Mouse (Mus musculus) embryo, embryonic 10 days (tissue): ENCODE results near the gene I0C0044D17Rik.
"Not testable (repeated sequence)": the region's sequence is repeated elsewhere in the genome, so short reads cannot be mapped to it uniquely, and the experiment has no call there.

Experiments used
- DNase-seq: peaks from one replicate; pipeline ENCODE4 v3.0.0-alpha.2; 2015; ENCODE audit warnings: low spot score

The I0C0044D17Rik gene

DNA sequence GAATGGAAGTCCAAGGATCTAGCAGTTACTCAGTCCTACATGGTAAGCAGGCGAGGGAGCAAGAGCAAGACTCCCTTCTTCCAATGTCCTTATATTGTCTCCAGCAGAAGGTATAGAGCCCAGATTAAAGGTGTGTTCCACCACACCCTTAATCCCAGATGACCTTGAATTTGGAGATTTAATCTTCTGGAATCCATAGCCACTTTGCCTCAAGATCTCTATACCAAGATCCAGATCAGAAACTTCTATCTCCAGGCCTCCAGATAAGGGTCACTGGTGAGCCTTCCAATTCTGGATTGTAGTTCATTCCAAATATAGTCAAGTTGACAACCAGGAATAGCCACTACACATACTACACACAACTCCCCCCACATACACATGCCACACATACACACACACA lies at the start of gene I0C0044D17Rik:
TSS of gene I0C0044D17Rik (minus strand) at position 101 of the 400 bp plus-strand sequence.
- DNase-seq = not testable (repeated sequence)

DNA sequence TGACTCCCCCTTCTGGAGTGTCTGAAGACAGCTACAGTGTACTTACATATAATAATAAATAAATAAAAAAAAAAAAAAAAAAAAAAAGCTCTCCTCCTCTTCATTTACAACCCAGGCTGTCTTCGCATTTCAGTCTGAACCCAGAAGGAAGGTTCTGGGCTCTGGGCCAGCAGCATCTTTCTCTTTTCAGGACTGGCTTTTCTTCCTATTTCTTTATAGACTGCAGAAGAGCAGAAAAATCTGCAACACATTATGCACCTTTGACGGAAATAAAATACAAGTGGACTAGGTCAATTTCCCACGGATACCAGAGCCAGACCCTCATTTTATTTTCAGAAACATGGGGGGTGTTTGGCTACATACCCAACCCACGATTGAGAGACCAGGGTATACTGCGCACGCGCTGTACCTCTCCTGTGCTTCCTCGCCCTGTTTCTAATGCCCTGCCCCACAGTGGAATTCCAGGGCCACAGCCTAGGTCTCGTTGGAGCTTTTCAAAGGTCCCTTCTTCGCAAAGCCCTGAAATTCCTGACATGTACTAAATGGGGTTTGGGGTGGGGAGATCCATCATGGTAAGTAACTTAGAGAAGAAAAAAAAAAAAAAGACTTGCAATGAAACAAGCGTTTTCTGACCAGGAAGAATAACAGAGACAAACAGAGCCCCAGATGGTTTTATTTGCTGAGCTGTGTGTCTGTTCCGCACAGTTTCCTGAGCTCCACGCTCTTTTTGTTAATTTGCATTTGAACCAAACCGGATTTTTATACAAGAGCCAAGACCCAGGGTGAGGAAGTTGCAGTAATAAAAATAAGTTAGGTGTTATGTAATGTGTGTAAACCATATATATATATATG lies 42.0 kb upstream of the I0C0044D17Rik start:
- DNase-seq = no peak

DNA sequence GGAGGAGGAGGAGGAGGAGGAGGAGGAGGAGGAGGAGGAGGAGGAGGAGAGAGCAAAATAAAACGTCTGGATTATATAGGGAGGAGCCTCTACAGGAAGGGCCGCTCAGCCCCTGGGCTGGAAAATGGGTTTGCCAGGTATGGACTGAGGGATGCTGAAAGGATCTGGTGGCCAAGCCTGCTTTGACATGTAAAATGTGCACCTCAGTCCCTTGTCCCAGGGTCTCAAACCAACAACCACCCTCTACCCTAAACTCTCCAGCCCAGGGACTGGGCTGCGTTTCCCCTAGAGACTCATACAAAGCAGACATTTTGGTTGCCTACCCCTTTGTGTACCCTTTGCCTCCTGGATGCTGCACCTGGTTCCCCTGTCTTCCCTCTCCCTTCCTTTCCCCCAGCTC lies 40.9 kb upstream of the I0C0044D17Rik start:
- no peak for DNase-seq

DNA sequence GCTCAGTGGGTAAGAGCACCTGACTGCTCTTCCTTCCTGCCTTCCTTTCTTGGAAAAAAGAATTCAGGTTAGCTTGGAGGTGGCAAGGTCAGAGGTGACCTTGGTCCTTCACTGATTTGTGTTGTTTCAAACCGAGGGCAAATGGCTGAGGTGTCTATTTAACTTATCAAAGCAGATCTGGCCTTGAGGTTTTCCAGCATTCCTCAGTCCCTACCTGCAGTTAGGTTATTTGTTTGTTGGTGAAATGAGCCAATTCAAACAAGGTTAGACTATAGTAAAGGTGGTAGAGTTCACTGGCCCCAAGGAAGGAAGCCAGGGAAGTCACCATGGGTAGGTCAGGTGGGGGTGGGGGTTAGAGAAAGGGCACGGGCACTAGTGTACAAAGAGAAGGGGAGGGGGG lies 40.5 kb upstream of the I0C0044D17Rik start:
- DNase-seq = no peak

DNA sequence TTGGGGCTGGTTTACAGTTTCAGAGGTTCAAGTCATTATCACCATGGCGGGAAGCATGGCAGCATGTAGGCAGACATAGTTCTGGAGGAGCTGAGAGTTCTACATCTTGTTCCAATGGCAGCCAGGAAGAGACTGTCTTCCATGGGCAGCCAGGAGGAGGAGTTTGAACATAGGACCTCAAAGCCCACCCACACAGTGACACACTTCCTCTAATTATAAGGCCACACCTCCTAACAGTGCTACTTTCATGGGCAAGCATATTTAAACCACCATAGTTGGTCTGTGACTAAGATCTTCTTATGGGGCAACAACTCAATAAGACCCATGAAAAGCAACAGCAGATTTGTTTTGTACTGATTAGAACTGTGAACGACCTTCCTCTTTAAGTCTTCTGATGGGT lies 39.8 kb upstream of the I0C0044D17Rik start:
- no peak for DNase-seq

DNA sequence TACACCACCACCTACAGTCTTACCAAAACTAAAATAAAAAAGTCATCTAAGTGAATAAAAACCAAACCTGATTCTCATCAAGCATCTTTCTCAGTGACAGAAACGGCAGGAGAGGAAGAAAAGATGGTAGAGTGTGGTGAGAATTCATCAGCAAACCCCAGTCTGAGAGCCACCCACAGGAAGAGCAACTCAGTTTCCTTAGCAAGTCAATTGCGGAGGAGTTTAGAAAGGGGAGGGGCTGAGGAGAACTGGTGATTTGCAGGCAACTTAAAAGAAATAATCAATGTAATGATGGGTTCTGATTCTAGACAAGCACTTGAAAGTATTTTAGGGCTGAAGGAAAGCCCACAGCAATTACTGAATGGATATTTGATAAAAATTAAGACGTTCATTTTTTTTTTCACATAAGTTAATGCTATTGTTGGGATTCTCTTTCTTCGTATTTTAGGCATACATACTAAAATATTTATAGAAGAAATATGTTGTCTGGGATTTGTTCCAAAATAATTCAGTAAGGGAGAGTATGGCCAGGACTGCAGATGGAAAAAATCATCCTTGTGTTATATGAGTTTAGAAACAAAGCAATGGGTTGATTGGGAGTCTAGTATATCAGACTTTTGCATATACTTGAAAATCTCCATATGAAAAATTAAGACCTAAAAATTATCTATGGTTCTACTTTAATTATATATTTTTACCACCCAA lies 34.7 kb upstream of the I0C0044D17Rik start:
- DNase-seq = no peak

DNA sequence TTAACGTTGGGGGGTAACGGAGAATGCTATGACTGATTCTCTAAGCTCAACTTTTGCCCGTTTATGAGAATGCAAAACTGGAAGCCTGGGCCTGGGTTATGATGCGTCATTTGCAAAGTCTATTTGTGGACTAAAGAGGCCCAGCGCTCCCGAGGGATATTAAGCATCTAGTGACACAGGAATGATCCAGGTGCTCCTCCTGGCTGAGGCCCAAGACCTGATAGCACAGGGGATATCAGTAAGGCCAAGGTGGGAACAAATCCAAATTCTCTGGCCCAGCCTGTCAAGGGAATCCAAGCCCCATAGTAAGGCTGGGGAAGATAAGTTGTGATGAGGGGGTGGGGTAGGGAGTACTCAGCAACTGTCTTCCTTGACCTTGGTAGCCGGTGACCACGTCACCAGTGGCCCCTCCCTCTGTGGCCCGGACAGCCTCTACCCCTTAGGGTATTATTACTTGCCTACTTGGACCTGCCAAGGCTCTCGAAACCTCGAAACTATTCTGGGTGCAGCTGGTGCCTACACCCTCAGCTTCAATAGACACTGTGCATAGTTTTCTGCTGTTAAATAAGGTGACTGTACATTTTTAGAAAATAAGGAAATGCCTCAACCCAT lies 33.5 kb upstream of the I0C0044D17Rik start:
- DNase-seq = no peak

DNA sequence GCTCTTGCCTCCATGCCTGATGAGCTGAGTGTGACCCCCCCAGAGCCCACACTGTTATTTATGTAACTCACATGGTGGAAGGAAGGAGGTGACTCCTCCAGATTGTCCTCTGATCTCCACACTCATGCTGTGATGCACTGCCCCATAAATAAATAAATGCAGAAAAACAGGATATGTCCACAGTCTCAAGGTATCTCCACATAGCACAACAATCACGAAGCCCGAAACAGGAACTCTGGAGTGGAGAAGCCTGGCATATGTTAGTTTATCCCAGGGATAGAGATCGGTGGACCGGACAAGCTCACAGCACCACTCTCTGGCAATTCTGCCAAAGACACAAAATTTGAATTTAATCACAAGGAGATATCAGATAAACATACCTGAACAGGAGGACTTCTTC lies 30.3 kb upstream of the I0C0044D17Rik start:
- DNase-seq = no peak

DNA sequence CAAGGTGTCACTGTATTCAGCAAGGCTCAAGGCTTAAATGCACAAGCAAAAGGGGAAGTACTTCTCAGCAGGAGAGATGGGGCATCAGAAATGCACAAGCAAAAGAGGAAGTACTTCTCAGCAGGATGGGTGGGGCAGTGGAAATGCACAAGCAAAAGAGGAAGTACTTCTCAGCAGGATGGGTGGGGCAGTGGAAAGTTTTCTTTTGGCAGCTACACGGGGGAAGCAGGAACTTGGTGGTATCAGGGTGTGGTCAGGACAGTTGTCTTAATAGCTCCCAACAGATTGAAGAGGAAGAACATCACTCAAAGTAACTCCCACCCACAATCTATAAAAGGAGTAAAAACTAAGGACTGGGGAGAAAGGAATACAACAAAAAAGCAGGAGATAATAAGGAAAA lies 26.8 kb upstream of the I0C0044D17Rik start:
- DNase-seq = not testable (repeated sequence)

DNA sequence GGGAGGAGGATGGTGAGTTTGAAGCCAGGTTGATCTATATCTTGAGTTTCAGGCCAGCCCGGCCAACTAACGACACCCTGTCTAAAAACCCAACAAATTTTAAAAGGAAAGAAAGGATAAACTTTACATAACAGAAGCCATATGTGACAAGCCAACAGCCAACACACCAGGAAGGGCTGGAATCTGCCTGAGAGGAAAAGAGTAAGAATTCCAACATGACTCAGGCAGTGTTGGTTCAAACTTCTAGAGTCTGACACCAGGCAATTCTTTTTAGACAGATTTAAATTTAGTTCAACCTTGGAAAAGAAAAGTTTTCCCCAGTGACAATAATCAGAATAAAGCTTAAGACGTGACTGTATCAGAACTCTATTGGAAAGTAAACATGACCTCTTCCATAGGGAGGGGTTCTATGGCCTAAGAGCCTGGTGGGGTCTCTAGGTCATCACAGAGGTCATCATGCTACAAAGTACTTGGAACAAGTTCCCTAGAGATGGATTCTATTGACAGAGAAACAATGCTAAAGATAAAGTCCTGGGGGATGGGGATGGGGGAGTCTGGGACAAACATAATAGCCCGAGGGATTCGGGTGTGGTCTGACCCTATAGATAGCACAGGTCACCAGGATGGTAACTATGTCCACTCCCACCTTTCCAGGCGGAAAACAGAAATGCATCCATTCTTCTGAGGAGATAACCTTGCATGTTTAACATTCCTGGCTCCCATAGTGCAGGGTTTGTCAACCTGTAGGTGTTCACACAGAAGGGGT lies 23.7 kb upstream of the I0C0044D17Rik start:
- no peak for DNase-seq

DNA sequence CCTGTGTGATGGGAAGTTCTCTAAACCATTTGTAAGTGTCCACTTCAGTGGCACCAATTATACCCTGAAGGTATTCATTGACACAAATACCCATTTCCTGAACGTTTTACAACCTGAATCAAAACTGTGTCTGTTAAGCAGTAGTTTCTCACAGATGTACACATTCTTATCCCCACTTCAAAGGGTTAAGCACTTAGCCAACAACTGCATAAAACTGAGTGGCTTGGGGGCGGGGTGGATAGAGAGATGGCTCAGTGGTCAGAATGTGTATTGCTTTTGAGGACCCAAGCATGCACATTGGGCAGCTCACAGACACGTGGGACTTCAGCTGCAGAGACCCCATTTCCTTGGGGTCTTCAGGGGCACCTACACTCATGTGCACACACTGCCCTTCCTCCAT lies 22.8 kb upstream of the I0C0044D17Rik start:
- no peak for DNase-seq

DNA sequence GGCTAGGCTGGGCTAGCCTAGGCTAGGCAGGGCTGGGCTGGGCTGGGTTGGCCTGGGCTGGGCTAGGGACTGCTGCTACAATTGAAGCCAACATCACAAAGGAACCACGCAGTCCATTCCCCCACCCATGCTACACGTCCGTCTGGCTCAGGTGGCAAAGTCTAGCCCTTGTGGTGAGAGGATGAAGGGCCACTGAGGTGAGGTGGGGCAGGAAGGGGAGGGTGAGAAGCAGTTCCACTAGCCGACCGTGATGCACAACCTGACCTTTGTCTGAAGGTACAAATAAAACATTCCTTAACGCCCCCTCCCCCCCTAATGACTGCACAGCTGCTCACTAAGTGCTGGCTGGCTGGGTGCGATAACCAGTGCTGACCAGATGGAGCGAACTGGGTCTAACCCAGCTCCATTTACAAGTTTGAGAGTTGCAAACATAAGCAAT lies 22.1 kb upstream of the I0C0044D17Rik start:
- DNase-seq = no peak

DNA sequence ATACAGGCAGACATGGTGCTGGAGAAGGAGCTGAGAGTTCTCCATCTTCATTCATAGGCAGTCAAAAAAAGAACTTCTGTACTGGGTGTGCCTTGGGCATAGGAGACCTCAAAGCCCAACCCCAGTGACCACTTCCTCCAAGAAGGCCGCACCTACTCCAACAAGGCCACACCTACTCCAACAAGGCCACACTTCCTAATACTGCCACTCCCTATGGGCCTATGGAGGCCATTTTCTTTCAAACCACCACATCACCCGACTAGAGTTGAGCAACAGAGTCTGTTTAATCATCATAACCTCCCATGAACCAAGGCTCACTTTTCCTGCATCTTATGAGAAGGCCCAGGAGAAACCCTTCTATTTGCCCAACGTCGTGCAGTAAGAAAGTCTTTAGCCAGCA lies 21.6 kb upstream of the I0C0044D17Rik start:
- no peak for DNase-seq

DNA sequence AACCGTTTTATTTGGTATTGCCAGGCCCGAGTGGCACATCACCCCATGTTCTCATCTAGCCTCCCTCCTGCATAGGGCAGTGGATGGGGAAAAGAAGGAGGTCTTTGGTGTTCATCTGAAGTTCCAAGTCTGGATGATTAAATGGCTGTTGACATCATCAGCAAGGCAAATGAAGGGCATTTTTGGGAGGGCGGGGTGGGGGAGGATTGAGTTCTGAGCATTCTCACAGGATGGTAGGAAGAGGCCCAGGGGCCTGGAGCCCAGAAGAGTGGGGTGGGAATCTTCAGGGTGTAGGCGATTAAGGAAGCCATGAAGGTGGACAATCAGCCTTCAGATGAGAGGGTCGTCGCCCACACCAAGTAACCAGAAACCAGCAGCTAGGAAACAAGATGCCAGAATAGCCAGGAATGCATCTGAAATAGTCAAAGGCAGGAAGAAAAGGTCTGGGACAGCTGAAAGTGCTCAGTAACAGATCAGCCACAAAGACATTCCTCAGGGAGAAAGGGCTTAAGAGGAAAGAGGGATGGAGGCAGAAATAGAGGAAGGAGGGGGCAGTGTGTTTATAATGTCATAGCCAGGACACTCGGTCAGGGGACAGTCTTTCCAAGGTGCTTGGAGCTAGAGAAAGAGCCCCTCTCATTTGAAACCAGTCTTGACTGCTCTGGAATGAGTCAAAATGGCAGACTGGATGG lies 20.4 kb upstream of the I0C0044D17Rik start:
- DNase-seq = no peak

DNA sequence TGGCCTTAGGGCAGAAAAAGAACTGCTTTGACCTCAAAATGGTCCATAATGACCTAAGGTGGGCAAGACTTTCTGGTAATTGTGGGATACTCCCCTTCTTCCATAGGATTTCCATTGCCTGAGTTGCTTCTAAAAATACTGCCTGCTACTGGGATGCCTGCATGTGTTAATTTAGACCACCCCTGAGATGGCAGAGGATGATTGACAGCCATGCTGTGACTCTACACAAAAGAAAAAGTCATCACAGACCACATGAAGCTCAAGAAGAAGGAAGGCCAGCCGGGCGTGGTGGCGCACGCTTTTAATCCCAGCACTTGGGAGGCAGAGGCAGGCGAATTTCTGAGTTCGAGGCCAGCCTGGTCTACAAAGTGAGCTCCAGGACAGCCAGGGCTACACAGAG lies 17.6 kb upstream of the I0C0044D17Rik start:
- DNase-seq = not testable (repeated sequence)

DNA sequence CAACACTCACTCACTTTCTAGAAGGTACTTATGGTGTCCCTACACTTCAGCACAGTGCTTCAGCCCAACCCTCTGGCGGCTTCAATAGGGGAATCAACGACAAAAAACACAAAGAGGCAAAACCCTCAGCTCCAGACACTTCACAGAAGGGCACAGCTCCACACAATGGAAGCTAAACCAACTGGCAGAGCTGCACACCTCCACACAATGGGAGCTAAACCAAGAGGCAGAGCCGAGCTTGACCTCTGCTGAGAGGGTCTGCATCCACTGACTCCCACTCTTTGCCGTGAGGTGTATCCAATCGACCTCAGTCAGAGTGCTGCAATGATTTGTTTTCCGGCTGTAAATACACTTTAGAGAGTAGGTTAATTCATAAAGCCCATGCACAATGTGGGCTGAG lies 16.9 kb upstream of the I0C0044D17Rik start:
- DNase-seq = peak; percentile 48

DNA sequence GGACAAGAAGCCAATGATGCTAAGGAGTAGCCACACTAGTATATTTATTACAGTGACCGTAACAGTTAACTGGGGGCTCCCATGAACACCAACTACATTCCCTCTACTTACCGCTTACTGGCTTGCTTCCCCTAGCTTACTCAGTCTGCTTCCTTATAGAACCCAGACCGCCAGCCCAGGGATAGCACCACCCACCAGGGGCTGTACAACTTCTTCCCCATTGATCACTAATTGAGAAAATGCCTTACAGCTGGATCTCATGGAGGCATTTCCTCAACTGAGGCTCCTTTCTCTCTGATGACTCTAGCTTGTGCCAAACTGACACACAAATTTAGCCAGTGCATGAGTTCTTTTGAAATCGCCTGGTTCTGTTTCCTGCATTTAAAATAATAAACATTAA lies 15.3 kb upstream of the I0C0044D17Rik start:
- DNase-seq = no peak

DNA sequence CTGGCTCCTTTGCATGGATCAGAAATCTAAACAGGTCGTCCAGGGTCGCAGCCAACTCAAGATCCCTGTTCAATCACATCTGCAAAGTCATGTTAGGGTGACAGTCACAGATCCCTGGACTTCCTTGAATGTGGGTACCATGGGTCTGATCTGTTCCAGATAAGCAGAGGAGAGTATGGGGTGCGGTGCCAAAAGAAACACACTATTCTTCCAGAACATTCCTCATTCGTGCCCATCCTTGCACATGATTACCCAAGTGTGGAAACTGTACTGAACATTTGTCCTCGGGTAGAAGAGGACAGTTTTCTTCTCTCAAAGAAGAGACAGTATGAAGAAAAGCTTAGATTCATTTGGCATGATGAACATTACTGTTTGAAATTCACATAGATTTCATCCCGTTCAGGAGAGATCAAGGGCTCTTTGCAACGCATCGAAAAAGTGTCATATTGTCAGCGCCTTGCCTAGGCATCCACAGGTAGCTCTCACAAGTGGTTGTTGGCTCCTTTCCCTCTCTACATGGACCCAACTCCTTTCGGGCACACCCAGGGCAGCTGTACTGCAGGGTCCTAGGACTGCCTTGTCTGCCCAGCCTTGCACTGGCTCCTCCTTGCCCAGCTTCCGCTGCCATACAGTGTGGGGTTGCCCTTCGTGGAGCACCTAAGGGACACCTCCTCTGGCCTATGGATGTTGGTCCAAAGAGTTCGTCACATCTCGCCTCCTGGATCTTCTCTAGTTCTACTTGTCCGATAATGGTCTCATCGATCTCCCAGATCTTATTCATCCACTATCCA lies 14.3 kb upstream of the I0C0044D17Rik start:
- no peak for DNase-seq

DNA sequence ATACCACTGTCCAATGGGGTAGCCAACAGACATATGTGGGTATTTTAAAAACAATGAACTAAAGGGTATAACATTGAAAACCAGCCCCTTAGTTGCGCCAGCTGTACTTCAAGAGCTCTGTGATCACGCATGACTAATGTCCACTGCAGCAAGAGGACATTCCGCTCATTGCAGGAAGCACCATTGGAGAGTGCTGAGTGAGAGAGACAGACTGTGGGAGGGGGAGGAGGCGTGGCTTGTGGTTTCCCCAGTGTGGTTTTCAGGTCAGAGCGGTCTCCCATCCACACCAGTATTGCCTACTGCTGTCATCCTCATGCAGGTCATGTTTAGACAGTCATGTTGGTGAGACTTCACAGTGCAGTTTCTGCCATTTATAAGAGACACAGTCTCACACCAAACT lies 12.9 kb upstream of the I0C0044D17Rik start:
- DNase-seq = peak; percentile 42

DNA sequence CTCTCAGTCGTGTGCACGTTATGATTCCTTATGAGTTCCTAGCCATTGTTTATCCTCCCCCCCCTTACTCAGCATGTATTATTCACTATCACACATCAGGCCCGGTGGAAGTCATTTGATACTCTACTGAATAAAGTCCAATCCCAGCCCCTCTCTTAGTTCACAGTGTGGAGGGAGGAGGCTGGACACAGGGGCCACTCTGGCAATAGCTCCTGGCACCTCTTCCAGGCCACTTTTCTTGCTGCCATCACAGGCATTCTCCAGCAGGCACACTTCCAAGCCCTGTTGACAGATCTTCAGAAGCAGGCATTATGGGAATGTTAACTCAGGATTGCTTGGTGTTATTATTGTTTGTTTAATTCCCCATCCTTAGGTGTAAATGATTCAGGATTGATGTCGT lies 11.1 kb upstream of the I0C0044D17Rik start:
- DNase-seq = no peak

DNA sequence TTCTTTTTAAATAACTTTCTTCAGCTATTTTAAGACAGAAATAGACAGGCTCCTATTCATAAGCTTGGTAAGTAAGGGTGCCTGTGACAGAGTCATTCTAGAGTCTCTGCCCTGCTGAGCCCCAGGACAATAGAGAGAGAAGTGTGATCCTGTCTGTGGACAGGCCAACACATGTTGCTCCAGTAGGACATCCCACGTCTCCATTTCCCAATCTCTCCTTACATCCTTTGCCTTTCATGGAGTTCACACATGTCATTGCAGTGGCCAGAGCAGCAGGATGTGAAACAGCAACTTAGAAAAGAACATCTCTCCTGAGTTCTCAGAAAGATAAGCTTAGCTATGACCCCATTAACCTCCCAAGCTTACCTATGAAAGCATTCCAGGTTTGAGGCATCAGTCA lies 8.1 kb upstream of the I0C0044D17Rik start:
- DNase-seq = no peak
